Mouse (Mus musculus) erythroblast, embryonic 14.5 days (primary cell): ENCODE data around the gene Orm1.

ENCODE experiments used
- GATA1 ChIP-seq: IDR thresholded peaks from 2 replicates; pipeline ENCODE4 v1.6.1; 2012; ENCODE audit warnings: low read length, inconsistent platforms, mixed read lengths
- TAL1 ChIP-seq: IDR thresholded peaks from 3 replicates; pipeline ENCODE4 v1.6.1; 2012; ENCODE audit warnings: low read length, inconsistent platforms, mixed read lengths

GRCm38 (mm10) chr4:63308316-63308715, 36.0 kb upstream of the Orm1 start:
- TF ChIP-seq TAL1 (no peak), GATA1 (no peak)
